Mouse (Mus musculus): ENCODE measurements around the gene Mrm3. TPM values are rescaled to one million over a fixed set of nuclear protein-coding genes. Genes with fewer than 3 reads are reported as not detected.

Mrm3 gene
- polyA plus RNA-seq, 2 experiments, result 15.2 to 20.9 TPM

DNA sequence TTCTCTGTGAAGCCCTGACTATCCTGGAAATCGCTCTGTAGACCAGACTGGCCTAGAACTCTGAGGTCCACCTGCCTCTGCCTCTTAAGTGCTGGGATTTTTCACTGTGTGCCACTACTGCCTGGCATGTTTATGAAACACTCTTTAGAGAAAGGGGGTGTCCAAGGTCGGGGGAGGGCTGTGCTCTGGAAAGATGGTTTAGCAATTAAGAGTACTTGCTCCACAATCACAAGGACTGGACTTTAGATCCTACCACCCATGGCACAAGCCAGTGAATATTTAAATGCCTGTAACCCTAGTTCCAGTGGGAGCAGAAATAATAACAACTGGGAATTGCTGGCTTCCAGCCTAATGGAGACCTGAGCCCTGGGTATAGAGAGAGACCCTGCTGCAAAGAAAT, 36.5 kb downstream of the Mrm3 start:
- Histone ChIP-seq H3K9ac (ENCODE audit: low read depth, low read length, severe bottlenecking) (no peak overlapping the region), H3K27me3 (ENCODE audit: control insufficient read depth, insufficient read depth, low read length) (no peaks in the 10 kb centered on the region), H3K27ac (replicated peaks; ENCODE audit: low read depth, low read length) (no peak overlapping the region), H3K9me3 (ENCODE audit: control insufficient read depth, low read length) (no peaks in the 10 kb centered on the region), H3K4me2 (replicated peaks; ENCODE audit: low read depth, low read length, severe bottlenecking) (no peak overlapping the region), H3K4me1 (ENCODE audit: control insufficient read depth, insufficient read depth, low read length) (peaks cover 29% of the 10 kb centered on the region), H3K36me3 (ENCODE audit: control insufficient read depth, insufficient read depth, low read length) (peaks cover 17% of the 10 kb centered on the region), H3K4me3 (replicated peaks; ENCODE audit: low read length) (no peak overlapping the region)
- no peak for TF ChIP-seq POLR2A (IDR thresholded peaks at IDR 0.05; ENCODE audit: borderline replicate concordance, extremely low read depth, insufficient read depth, insufficient read length)
- no peak; the same call in 1 of the 2 replicates for ATAC-seq (ENCODE audit: low FRiP score, low read depth)
- 50% methylated on average over 2 of the region's 2 CpGs for WGBS
- no peak for DNase-seq (ENCODE audit: low spot score)

GRCm38 (mm10) chr11:76283841-76284240, 40.3 kb downstream of the Mrm3 start:
- peaks cover 46% of the 10 kb centered on the region for H3K4me1 ChIP-seq (ENCODE audit: control insufficient read depth, insufficient read depth, low read length)
- H3K36me3 ChIP-seq (ENCODE audit: control insufficient read depth, insufficient read depth, low read length), result peaks cover 7% of the 10 kb centered on the region; the same call in 1 of the 2 replicates
- no peak overlapping the region for H3K27ac ChIP-seq (replicated peaks; ENCODE audit: low read depth, low read length)
- ATAC-seq (ENCODE audit: low FRiP score, low read depth) (no peak), DNase-seq (ENCODE audit: low spot score) (no peak)
- no peak overlapping the region for H3K9ac ChIP-seq (ENCODE audit: low read depth, low read length, severe bottlenecking)
- TF ChIP-seq POLR2A (IDR thresholded peaks at IDR 0.05; ENCODE audit: borderline replicate concordance, extremely low read depth, insufficient read depth, insufficient read length), result no peak
- WGBS, result 78% methylated on average over 6 of the region's 6 CpGs
- no peak overlapping the region for H3K4me3 ChIP-seq (replicated peaks; ENCODE audit: low read length)
- no peaks in the 10 kb centered on the region for H3K9me3 ChIP-seq (ENCODE audit: control insufficient read depth, low read length)
- no peaks in the 10 kb centered on the region for H3K27me3 ChIP-seq (ENCODE audit: control insufficient read depth, insufficient read depth, low read length)
- no peak overlapping the region for H3K4me2 ChIP-seq (replicated peaks; ENCODE audit: low read depth, low read length, severe bottlenecking)

DNA sequence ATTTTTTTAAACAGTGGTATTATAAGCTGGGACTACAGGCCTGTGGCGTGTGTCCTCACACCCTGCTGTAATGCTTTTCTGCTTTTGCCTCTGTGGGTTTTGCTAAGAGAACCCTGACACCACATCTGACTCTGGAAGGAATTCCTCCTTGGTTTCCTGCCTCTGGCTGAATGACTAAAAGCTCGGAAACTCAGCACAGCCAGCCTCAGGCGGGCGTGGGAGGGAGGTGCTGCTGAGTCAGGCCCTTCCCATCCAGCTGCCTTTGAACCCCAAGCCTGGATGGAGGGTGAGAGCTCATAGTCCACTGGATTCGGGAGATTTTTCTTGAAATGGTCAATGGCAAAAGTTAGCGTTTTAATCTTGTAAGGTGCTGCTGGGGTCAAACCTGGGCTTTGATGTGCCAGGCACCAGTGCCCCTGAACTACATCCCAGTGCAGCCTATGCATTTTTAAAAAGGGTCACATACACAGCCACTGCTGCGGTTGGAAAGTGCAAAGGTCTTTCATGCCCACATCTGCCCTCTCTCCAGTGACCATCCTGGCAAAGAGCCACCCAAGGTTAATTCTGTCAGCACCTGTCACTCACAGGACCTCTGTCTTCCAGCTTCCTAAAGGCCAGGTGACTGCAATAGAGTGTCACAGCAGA, 42.0 kb downstream of the Mrm3 start:
- 0 out of 2 replicates have a peak overlapping the region, but pooled peaks have one; percentile 13 for H3K27ac ChIP-seq (replicated peaks; ENCODE audit: low read depth, low read length)

GRCm38 (mm10) chr11:76286534-76287126, 43.1 kb downstream of the Mrm3 start:
- H3K27me3 ChIP-seq (ENCODE audit: control insufficient read depth, insufficient read depth, low read length), result no peaks in the 10 kb centered on the region
- H3K4me3 ChIP-seq (replicated peaks; ENCODE audit: low read length), result no peak overlapping the region
- H3K9ac ChIP-seq (ENCODE audit: low read depth, low read length, severe bottlenecking), result no peak overlapping the region
- no peak overlapping the region for H3K4me2 ChIP-seq (replicated peaks; ENCODE audit: low read depth, low read length, severe bottlenecking)
- peaks cover 7% of the 10 kb centered on the region; the same call in 1 of the 2 replicates for H3K36me3 ChIP-seq (ENCODE audit: control insufficient read depth, insufficient read depth, low read length)
- TF ChIP-seq POLR2A (IDR thresholded peaks at IDR 0.05; ENCODE audit: borderline replicate concordance, extremely low read depth, insufficient read depth, insufficient read length), result no peak
- no peak for ATAC-seq (ENCODE audit: low FRiP score, low read depth)
- no peaks in the 10 kb centered on the region for H3K9me3 ChIP-seq (ENCODE audit: control insufficient read depth, low read length)
- 51% methylated on average over 9 of the region's 10 CpGs for WGBS
- H3K4me1 ChIP-seq (ENCODE audit: control insufficient read depth, insufficient read depth, low read length), result peaks cover 50% of the 10 kb centered on the region
- H3K27ac ChIP-seq (replicated peaks; ENCODE audit: low read depth, low read length), result no peak overlapping the region
- no peak for DNase-seq (ENCODE audit: low spot score)

More for the DNA sequence above, 42.0 kb downstream of the Mrm3 start:
- no peaks in the 10 kb centered on the region for H3K9me3 ChIP-seq (ENCODE audit: control insufficient read depth, low read length)
- peaks cover 46% of the 10 kb centered on the region for H3K4me1 ChIP-seq (ENCODE audit: control insufficient read depth, insufficient read depth, low read length)
- DNase-seq (ENCODE audit: low spot score) (peak; percentile 49), ATAC-seq (ENCODE audit: low FRiP score, low read depth) (no peak)
- no peak overlapping the region for H3K4me3 ChIP-seq (replicated peaks; ENCODE audit: low read length)
- no peaks in the 10 kb centered on the region for H3K27me3 ChIP-seq (ENCODE audit: control insufficient read depth, insufficient read depth, low read length)
- TF ChIP-seq POLR2A (IDR thresholded peaks at IDR 0.05; ENCODE audit: borderline replicate concordance, extremely low read depth, insufficient read depth, insufficient read length), result no peak
- H3K4me2 ChIP-seq (replicated peaks; ENCODE audit: low read depth, low read length, severe bottlenecking), result no peak overlapping the region
- no peak overlapping the region for H3K9ac ChIP-seq (ENCODE audit: low read depth, low read length, severe bottlenecking)
- peaks cover 7% of the 10 kb centered on the region; the same call in 1 of the 2 replicates for H3K36me3 ChIP-seq (ENCODE audit: control insufficient read depth, insufficient read depth, low read length)
- 30% methylated on average over 7 of the region's 7 CpGs for WGBS

DNA sequence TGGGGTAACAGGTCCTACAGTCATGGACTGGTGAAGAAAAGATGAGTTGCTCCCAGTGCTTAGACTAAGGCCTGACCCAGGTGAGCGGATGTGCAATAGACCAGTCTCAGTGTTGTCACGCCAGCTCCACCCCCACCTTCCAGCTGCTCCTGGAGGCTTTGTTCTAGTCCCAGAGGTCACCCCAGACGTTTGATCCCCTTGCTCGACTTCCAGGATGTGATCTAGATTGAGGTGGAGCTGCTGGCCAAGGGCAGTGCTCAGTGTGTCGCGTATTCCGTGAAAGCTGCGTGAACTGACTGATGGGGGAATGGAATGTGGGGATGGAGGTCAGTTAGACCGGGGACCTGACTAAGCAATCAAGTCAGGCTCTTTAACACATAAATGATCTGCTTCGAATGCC, 43.8 kb downstream of the Mrm3 start:
- H3K36me3 ChIP-seq (ENCODE audit: control insufficient read depth, insufficient read depth, low read length), result peaks cover 7% of the 10 kb centered on the region; the same call in 1 of the 2 replicates
- H3K4me3 ChIP-seq (replicated peaks; ENCODE audit: low read length), result no peak overlapping the region
- H3K9me3 ChIP-seq (ENCODE audit: control insufficient read depth, low read length), result no peaks in the 10 kb centered on the region
- DNase-seq (ENCODE audit: low spot score) (no peak), ATAC-seq (ENCODE audit: low FRiP score, low read depth) (no peak)
- H3K4me2 ChIP-seq (replicated peaks; ENCODE audit: low read depth, low read length, severe bottlenecking), result no peak overlapping the region
- no peak overlapping the region for H3K9ac ChIP-seq (ENCODE audit: low read depth, low read length, severe bottlenecking)
- H3K4me1 ChIP-seq (ENCODE audit: control insufficient read depth, insufficient read depth, low read length), result peaks cover 55% of the 10 kb centered on the region
- no peaks in the 10 kb centered on the region for H3K27me3 ChIP-seq (ENCODE audit: control insufficient read depth, insufficient read depth, low read length)
- 44% methylated on average over 10 of the region's 10 CpGs for WGBS
- no peak for TF ChIP-seq POLR2A (IDR thresholded peaks at IDR 0.05; ENCODE audit: borderline replicate concordance, extremely low read depth, insufficient read depth, insufficient read length)
- no peak overlapping the region for H3K27ac ChIP-seq (replicated peaks; ENCODE audit: low read depth, low read length)
